Mouse (Mus musculus): Measurements from ENCODE around the gene Podxl2. TPM values are rescaled to one million over a fixed set of nuclear protein-coding genes. Genes with fewer than 3 reads are reported as not detected.
A peak's percentile ranks its signal among the peaks of the same experiment; 100 is the strongest.

The Podxl2 gene
- polyA plus RNA-seq, 1 experiment from 2014 or later, result 54.2 TPM

GRCm38 (mm10) chr6:88793243-88793642 is 81.6 kb downstream of the Podxl2 start:
- ATAC-seq (replicated peaks; ENCODE audit: low FRiP score, low read depth), result 0 out of 2 replicates have a peak, but pooled peaks have one; percentile 47

More at GRCm38 (mm10) chr6:88793243-88793642, 81.6 kb downstream of the Podxl2 start:
- H3K4me1 ChIP-seq (replicated peaks; ENCODE audit: insufficient read depth, low read length), result peaks cover 15% of the 10 kb centered on the region; the same call in 1 of the 2 replicates
- H3K4me3 ChIP-seq (replicated peaks; ENCODE audit: low read depth, low read length), result no peak overlapping the region
- H3K9me3 ChIP-seq (replicated peaks; ENCODE audit: low read length), result no peaks in the 10 kb centered on the region
- H3K27ac ChIP-seq, result no peak overlapping the region
- H3K4me2 ChIP-seq (ENCODE audit: low read length), result no peak overlapping the region
- no peaks in the 10 kb centered on the region for H3K27me3 ChIP-seq (ENCODE audit: insufficient read depth, low read length)
- no peak overlapping the region for H3K9ac ChIP-seq (ENCODE audit: low read depth, low read length)
- no peaks in the 10 kb centered on the region for H3K36me3 ChIP-seq (ENCODE audit: insufficient read depth, low read length)
- no peak for DNase-seq (ENCODE audit: low spot score)
- WGBS, result 43% methylated on average over 2 of the region's 2 CpGs
- TF ChIP-seq CTCF (IDR thresholded peaks at IDR 0.05; ENCODE audit: low read depth), result no peak

Other genes with a start within 250 kb of the Podxl2 start
- gene Kbtbd12, start 237.1 kb downstream of the Podxl2 start, polyA plus RNA-seq (2015; fragmentation: Nextera tagmentation; extraction: Ambion mirVana), result 0.14 TPM in 1 of 2 replicates, not detected in the other
- gene Mgll, start 150.6 kb downstream of the Podxl2 start, polyA plus RNA-seq (2015; fragmentation: Nextera tagmentation; extraction: Ambion mirVana), result 43.6 and 51.4 TPM in 2 replicates
- 41.0 and 42.8 TPM in 2 replicates for gene Abtb1, start 33.1 kb downstream of the Podxl2 start, polyA plus RNA-seq (2015; fragmentation: Nextera tagmentation; extraction: Ambion mirVana)
- gene Mcm2, start 23.7 kb upstream of the Podxl2 start, polyA plus RNA-seq (2015; fragmentation: Nextera tagmentation; extraction: Ambion mirVana), result 59.3 and 73.1 TPM in 2 replicates
- gene Tpra1, start 27.2 kb upstream of the Podxl2 start, polyA plus RNA-seq (2015; fragmentation: Nextera tagmentation; extraction: Ambion mirVana), result 62.2 and 71.1 TPM in 2 replicates